ENCODE assay signal across 12 mouse cellular contexts in the genomic region with DNA sequence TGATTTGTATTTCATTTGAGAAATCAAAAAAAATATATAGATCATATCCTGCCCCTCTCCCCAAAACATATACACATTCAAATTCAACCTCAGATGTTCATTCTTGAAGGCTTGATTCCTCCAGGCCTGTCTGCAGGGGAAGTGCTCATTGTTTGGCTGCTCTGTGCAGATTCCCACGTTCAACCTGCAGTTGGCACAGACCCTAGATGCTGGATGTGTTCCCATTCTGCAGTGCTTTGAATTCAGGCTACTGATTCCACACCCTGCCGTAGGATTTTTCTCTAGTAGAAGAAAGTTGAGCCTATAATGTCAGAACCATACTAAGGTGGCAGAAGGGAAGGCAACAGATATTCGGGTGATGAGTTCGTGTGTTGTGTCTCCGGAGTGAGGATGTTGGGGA.
DNase-seq lines count a peak whose midpoint lies in the region.
"Had no signal": no experiment of that assay in that cellular context is flagged by ENCODE, and none has a peak within 500 bp of the region (broad histone marks: within the 10 kb centered on the region; RNA-seq: fewer than 3 reads in every experiment).

No protein-coding gene starts in this region.

- peak; percentile 12 to 15 for DNase-seq in heart, postnatal 10 days
- DNase-seq in heart, postnatal 25 days (ENCODE audit: low spot score), result no peak
- DNase-seq in Muller cell, postnatal 12 days (ENCODE audit: inconsistent ontology term), result peak; percentile 20
- peak; percentile 61 for DNase-seq in brain, adult 2 months (ENCODE audit: low read depth, low spot score)
- peak; percentile 4 to 66 for DNase-seq in left cerebral cortex, postnatal 25 days (ENCODE audit: low spot score in 2 of 2)
- DNase-seq in urinary bladder, adult 18-20 months (ENCODE audit: low spot score in 2 of 2), result no peak
- DNase-seq in retina, postnatal 1 day, result no peak
- DNase-seq: adrenal gland, postnatal 10 days; cerebellum, adult 11-12 months; heart, adult 2 months; kidney, adult 9 months; liver, postnatal 0 days had no signal

- intact Hi-C loops in heart, postnatal 10 days (cut with DNase I), result no loop called here
- intact Hi-C loops in heart, postnatal 25 days (cut with DNase I), result no loop called here
- intact Hi-C loops in left cerebral cortex, postnatal 25 days (cut with DNase I), result no loop called here

Comparison
In these comparisons a context has a peak if more than half of its experiments do, and no peak if none do; other contexts are left out.
1. DNase-seq: peak in heart, postnatal 10 days (2 of 2), Muller cell, postnatal 12 days (single experiment), brain, adult 2 months (single experiment) and left cerebral cortex, postnatal 25 days (2 of 2); none in heart, postnatal 25 days (single experiment), urinary bladder, adult 18-20 months (0 of 2) and retina, postnatal 1 day (single experiment).